Mouse (Mus musculus): ENCODE results near the gene Amz1.

- TF ChIP-seq CTCF (IDR thresholded peaks at IDR 0.05; ENCODE audit: control insufficient read depth, insufficient read depth, insufficient replicate concordance, low read depth, low read length) (no peak), POLR2A (IDR thresholded peaks at IDR 0.05; ENCODE audit: control insufficient read depth, low read depth, low read length) (no peak; the same call in 1 of the 2 replicates)
Observed at GRCm38 (mm10) chr5:140703480-140704377, 20.2 kb upstream of the Amz1 start.
